Mouse (Mus musculus) activated CD4-positive, CD25-positive, alpha-beta regulatory T cell, adult 9 weeks (primary cell): ENCODE results near the gene Dnaaf2. TPM values are rescaled to one million over a fixed set of nuclear protein-coding genes. Genes with fewer than 3 reads are reported as not detected.

Experiments used
- polyA plus RNA-seq: library from polyadenylated mRNA; unstranded; fragments of 100-300 nt; shearing (Covaris generic); gene quantifications from one replicate; pipeline ENCODE4 v1.2.1, GENCODE M21; 2017

Gene Dnaaf2
- 7.4 TPM for polyA plus RNA-seq

DNA sequence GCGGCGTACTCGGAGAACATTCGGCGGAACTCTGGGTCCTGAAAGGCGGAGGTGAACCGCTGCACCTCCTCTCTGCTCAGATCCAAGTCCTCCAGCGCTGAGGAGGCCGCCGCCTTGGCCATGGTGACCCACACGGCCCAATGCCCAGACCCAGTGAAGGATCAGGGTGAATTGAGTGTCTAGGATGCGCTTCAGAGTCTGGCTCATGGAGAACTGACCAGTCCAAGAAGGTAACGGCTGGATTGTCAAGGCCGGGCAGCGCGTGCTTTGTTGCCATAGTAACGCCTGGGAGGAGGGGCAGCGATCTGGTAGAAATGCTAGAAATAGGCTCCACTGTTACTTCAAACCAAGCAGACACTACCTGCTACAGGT lies at the start of gene Dnaaf2:
TSS of gene Dnaaf2 (minus strand) at position 266 of the 372 bp plus-strand sequence.

DNA sequence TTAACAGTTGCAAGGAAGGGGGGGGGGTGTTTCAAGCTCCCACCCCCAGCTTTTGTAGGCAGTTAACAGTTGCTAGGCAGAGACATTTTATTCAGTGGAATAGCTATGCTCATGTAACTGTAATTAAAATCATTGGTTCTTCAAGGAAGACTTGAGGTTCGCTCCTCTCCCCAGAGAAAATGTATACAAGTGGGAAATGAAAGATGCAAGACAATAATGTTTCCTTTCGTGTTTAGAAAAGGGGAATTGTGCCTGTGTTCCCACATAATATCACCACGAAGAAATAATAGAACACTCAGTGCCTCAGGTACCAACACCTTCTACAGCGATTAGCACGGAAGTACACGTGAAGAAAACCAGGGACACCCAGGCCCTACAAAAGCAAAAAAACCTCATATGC lies 42.6 kb upstream of the Dnaaf2 start, which contains the start of gene Klhdc1:
TSS of gene Klhdc1 (plus strand) at position 301 of the 400 bp plus-strand sequence.

DNA sequence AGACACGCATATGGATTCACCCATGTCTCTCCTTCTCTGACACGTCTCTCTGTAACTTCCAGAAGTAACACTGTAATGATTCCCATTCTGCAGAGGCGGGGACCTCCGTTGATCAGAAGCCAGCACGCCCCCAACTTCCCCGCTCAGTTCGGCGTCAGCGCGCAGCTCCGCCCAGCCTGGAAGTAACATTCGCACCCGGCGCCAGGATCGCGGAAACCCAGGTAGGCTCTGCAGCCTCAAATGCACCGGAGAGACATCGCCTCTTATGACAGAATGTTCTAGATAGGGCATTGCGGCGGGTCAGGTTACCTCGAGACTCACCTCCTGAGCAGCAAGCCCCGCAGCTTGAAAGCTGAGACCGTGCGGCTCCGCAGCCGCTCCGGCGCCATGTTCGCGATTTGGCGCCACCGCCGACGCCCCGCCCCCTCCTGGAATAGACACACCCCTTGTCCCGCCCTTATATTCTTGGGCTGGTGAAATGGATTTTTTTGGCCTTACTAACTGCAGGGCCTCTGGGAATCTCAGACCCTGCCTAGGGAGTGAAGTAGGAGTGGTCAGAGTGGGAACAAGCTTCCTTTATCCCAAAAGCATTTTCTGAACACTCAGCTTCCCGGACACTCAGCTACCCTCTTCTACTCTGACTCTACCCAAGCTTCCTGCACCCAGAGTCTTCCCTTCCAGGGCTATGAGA lies 29.7 kb upstream of the Dnaaf2 start, which contains the start of gene Pole2:
TSS of gene Pole2 (minus strand) at position 420 of the 691 bp plus-strand sequence.

GRCm38 (mm10) chr12:69204052-69204833 lies 6.0 kb upstream of the Dnaaf2 start, which contains the start of gene Gm49384:
Gm49384 (minus strand) TSS chr12:69204267.

DNA sequence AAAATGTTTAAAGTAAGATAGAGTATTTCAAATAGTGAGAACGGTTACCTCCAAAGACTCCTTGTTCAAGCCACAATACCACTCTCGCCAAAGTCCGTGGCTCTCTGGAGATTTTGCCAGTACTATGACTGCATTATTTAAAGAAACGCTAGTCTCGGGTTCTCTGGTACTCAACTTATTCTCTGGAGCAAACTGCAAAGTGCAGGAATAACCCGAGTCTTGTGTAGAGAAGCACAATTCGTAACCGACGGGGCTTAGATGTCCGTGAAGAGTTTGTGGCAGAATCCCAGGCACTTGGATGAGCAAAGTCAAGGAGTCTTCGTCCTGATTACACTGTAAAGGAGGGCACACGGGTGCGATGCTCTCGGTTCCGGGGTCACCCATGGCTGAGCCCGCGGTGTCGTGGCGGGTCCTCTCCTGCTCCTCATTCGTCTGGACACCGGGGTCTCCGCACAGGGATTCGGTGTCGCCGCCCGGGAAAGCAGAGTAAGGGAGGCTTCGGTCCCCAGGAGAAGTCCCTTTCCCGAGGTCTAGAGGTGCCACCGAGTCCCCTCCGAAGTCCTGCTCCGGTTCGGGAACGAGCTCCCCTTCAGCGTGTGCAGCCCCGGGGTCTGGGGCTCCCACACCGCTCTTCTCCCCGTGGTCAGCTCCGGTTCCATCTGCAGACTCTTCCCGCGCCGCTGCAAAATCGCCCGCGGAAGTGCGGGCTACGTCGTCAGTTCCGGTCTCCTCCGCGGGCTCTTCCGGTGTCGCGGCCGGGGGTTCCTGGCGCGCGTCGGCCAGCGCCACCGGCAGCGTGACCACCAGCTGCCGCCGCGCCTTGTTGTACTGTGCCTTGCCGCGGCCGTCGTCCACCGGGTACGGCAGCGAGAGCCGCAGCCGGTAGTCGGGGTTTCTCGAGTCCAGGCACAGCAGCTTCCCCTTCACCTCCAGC lies 1.5 kb downstream of the Dnaaf2 start, which contains the start of gene Gm49383:
TSS of gene Gm49383 (minus strand) at position 661 of the 934 bp plus-strand sequence.

DNA sequence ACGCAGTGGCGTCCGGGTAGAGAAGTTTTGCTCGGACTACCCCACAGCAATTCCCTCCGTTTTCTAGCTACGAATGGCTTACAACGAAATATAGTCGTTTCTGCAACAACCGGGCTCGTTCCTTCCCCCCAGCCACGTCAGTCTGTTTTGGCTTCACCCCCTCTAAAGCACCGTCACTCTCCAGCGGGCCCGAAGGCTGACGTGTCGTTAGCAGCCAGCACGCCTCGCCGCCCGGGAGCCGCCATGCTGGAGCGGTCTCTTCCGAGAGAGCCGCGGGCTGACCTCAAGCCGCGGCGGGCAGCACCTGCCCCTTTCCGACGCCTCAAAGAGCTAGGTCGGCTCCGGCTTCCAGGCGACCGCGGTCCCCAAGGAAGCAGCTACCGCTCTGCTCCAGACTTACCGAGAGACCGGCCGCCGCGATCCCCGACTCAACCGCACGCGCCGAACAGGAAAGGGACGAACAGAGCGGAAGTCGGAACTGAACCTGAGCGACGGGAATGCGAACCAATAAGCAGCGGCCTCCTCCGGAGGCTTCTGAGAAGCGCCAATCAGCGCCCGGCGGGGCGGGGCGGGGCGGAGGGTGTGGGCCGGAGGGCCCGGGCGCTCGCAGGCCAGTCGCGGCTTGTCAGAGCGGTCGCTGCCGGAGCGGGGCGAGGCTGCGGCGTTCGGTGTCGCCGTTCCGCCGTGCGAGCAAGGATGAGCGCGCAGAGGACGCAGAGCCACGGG lies 14.5 kb downstream of the Dnaaf2 start, which contains the start of the genes Rpl36al and Mgat2:
TSS of gene Rpl36al (minus strand) at position 501 of the 726 bp plus-strand sequence.
TSS of gene Mgat2 (plus strand) at position 575 of the 726 bp plus-strand sequence.

GRCm38 (mm10) chr12:69168461-69169106 lies 29.6 kb downstream of the Dnaaf2 start, which contains the start of gene Lrr1:
Lrr1 (plus strand) TSS chr12:69168814.

GRCm38 (mm10) chr12:69158765-69159577 lies 39.3 kb downstream of the Dnaaf2 start, which contains the start of gene Rps29:
Rps29 (minus strand) TSS chr12:69159186.

Other genes starting within 250 kb of the Dnaaf2 start
- gene Rps29, start 39.2 kb downstream of the Dnaaf2 start, polyA plus RNA-seq, result 2,125 TPM
- gene Lrr1, start 29.6 kb downstream of the Dnaaf2 start, polyA plus RNA-seq, result 1.4 TPM
- gene Rpl36al, start 14.3 kb downstream of the Dnaaf2 start, polyA plus RNA-seq, result 474 TPM
- 15.9 TPM for gene Mgat2, start 14.3 kb downstream of the Dnaaf2 start, polyA plus RNA-seq
- 15.0 TPM for gene Gm49383, start 1.3 kb downstream of the Dnaaf2 start, polyA plus RNA-seq
- gene Gm49384, start 5.8 kb upstream of the Dnaaf2 start, polyA plus RNA-seq, result 21.0 TPM
- 9.6 TPM for gene Pole2, start 29.8 kb upstream of the Dnaaf2 start, polyA plus RNA-seq
- gene Klhdc1, start 42.7 kb upstream of the Dnaaf2 start, polyA plus RNA-seq, result 20.1 TPM
- 11.5 TPM for gene Klhdc2, start 98.3 kb upstream of the Dnaaf2 start, polyA plus RNA-seq
- 135 TPM for gene Nemf, start 158.7 kb upstream of the Dnaaf2 start, polyA plus RNA-seq
- gene Arf6, start 173.7 kb upstream of the Dnaaf2 start, polyA plus RNA-seq, result 13.9 TPM
- not detected for gene Gm9887, start 174.0 kb upstream of the Dnaaf2 start, polyA plus RNA-seq